Mouse (Mus musculus) midbrain, embryonic 15.5 days (tissue): Measurements from ENCODE around the gene Nme7. TPM values are rescaled to one million over a fixed set of nuclear protein-coding genes. Genes with fewer than 3 reads are reported as not detected.
A peak's percentile ranks its signal among the peaks of the same experiment; 100 is the strongest.

Experiments used
- ATAC-seq: fragments of 200-750 bp; cut with Nextera tagmentation; replicated peaks from 2 replicates; pipeline ENCODE4 v1.8.0; 2017; ENCODE audit warnings: moderate TSS enrichment
- H3K27ac ChIP-seq: fragments of 300-500 bp; sonication (generic); 2 replicates; pipeline ENCODE4 v1.5.1; 2015; ENCODE audit warnings: mild to moderate bottlenecking, inconsistent platforms
- H3K27me3 ChIP-seq: fragments of 300-500 bp; sonication (generic); replicated peaks from 2 replicates; pipeline ENCODE4 v1.6.1; 2015; ENCODE audit warnings: inconsistent platforms
- H3K36me3 ChIP-seq: fragments of 300-500 bp; sonication (generic); replicated peaks from 2 replicates; pipeline ENCODE4 v1.6.1; 2015; ENCODE audit warnings: inconsistent platforms
- H3K4me1 ChIP-seq: fragments of 300-500 bp; sonication (generic); 2 replicates; pipeline ENCODE4 v1.6.1; 2015; ENCODE audit warnings: inconsistent platforms
- H3K4me2 ChIP-seq: fragments of 300-500 bp; sonication (generic); 2 replicates; pipeline ENCODE4 v1.6.1; 2015; ENCODE audit warnings: inconsistent platforms, mild to moderate bottlenecking, moderate library complexity
- H3K4me3 ChIP-seq: fragments of 300-500 bp; sonication (generic); 2 replicates; pipeline ENCODE4 v1.5.1; 2015; ENCODE audit warnings: mild to moderate bottlenecking, inconsistent platforms
- H3K9ac ChIP-seq: fragments of 300-500 bp; sonication (generic); 2 replicates; pipeline ENCODE4 v1.6.1; 2015; ENCODE audit warnings: mild to moderate bottlenecking, inconsistent platforms
- H3K9me3 ChIP-seq: fragments of 300-500 bp; sonication (generic); 2 replicates; pipeline ENCODE4 v1.6.1; 2016; ENCODE audit warnings: inconsistent platforms
- WGBS: fragments of 180-500 bp; shearing (Covaris S2); methylation state at CpG from one replicate; pipeline ENCODE4 v1.1.7; 2015; ENCODE audit warnings: mixed read lengths; 5-methylcytosine and 5-hydroxymethylcytosine counted together
- polyA plus RNA-seq: library from polyadenylated mRNA; unstranded; fragments of >200 nt; fragmentation: Nextera tagmentation; extraction: Ambion mirVana; gene quantifications from 2 replicates; pipeline ENCODE4 v1.2.1, GENCODE M21; 2015

Nme7 gene
- polyA plus RNA-seq, 1 experiment from 2014 or later = 29.6 TPM

DNA sequence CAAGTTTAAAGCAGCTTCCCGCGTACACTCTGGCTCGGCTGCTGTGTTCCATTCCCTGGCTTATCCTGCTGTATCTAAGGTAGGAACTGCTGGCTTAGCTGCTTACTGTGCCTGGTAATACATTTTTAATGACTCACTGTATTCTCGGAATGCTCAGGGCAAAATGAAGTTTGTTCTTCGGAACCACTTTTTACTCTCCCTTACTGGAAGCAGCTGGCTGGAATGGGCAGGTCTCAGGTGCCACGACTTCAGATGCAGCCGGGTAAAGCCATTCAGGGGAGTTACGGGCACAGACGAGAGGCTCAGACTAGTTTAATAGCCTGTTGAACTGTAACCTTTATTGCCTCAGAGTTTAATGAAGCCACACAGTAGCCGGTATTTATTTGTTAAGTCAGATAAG is 17.5 kb downstream of the Nme7 start:
- no peak for ATAC-seq
- no peaks in the 10 kb centered on the region for H3K36me3 ChIP-seq
- peaks cover 10% of the 10 kb centered on the region for H3K4me1 ChIP-seq
- no peak overlapping the region for H3K9ac ChIP-seq
- 68% methylated on average over 10 of the region's 10 CpGs for WGBS
- no peaks in the 10 kb centered on the region for H3K27me3 ChIP-seq
- no peak overlapping the region for H3K4me2 ChIP-seq
- no peaks in the 10 kb centered on the region for H3K9me3 ChIP-seq
- H3K27ac ChIP-seq = peak overlapping the region; percentile 29; the same call in 1 of the 2 replicates
- no peak overlapping the region for H3K4me3 ChIP-seq

DNA sequence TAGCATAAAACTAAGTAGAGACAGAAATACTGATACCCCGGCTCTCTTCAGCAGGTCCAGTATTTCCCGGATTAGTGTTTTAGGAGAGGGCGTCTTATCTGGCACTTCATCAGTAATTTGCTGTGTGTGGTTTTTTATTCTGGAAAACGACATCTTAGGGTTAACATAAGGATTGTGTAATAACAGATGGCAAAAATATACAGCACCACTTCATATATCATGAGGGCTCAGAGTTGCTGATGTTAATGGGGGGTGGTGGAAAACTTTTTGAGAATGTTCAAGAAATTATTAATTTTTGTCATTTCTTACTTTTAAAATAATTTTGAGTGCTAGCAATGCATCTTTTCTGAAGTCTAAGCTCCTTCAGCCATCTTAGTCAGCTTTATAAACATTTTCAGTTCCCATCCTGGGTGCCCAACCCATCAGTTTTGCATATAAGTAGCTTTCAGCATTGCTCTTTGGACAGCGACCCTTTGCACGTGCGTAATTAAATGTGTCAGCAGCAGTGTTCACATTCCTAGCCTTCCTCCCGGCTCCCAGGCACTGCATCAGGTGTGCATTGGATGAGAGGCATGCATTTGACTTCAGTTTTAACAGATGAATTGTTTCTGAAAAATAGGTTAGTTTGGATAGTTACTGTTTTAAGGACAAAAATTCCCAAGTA is 19.2 kb downstream of the Nme7 start:
- no peak overlapping the region for H3K4me3 ChIP-seq
- H3K27me3 ChIP-seq = no peaks in the 10 kb centered on the region
- H3K4me2 ChIP-seq = no peak overlapping the region
- no peaks in the 10 kb centered on the region for H3K9me3 ChIP-seq
- WGBS = 89% methylated on average over 8 of the region's 8 CpGs
- H3K4me1 ChIP-seq = peaks cover 8% of the 10 kb centered on the region; the same call in 1 of the 2 replicates
- no peak overlapping the region for H3K9ac ChIP-seq
- ATAC-seq = no peak
- H3K36me3 ChIP-seq = no peaks in the 10 kb centered on the region
- H3K27ac ChIP-seq = no peak overlapping the region

DNA sequence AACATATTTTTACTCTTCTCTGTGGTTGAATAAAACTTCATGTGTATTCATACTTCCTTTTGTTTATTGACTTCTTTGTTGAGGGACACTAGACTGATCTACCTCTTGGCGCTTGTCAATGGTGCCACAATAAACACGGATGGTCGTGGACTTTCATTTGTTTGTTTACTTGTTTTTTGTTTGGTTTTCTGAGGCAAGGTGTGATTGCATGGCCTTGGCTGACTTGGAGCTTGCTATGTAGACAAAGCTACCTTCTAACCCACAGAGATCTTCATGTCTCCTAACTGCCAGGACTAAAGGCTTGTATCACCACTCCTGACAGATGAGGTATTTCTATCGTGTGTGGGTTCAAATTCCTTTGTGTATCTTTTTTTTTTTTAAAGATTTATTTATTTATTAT is 20.3 kb downstream of the Nme7 start:
- 88% methylated on average over 4 of the region's 4 CpGs for WGBS
- Histone ChIP-seq H3K4me3 (no peak overlapping the region), H3K36me3 (no peaks in the 10 kb centered on the region), H3K9ac (no peak overlapping the region), H3K27me3 (no peaks in the 10 kb centered on the region), H3K27ac (no peak overlapping the region), H3K4me1 (peaks cover 8% of the 10 kb centered on the region; the same call in 1 of the 2 replicates), H3K9me3 (no peaks in the 10 kb centered on the region), H3K4me2 (no peak overlapping the region)
- no peak for ATAC-seq

DNA sequence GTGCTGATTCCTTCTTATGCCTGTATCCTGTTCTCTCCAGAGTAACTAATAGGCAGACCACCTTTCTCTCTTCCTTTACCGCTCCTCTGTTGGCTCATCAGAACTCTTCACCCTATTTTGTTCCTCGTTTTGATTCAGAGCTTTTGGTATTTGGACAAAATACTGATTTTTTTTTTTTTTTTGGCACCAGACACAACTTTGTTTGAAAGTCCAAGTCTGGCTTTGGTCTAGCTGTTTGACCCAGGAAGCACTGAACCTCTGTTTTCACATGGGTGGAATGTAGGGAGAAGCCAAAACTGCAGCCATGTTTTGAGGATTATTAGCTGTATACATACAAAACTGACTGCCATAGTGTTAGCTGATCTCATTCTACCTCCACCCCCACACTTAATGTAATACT is 21.0 kb downstream of the Nme7 start:
- H3K4me2 ChIP-seq = no peak overlapping the region
- H3K27me3 ChIP-seq = no peaks in the 10 kb centered on the region
- 86% methylated on average over 2 of the region's 2 CpGs for WGBS
- no peaks in the 10 kb centered on the region for H3K9me3 ChIP-seq
- no peak overlapping the region for H3K27ac ChIP-seq
- H3K4me3 ChIP-seq = no peak overlapping the region
- no peak overlapping the region for H3K9ac ChIP-seq
- no peaks in the 10 kb centered on the region for H3K36me3 ChIP-seq
- peaks cover 8% of the 10 kb centered on the region; the same call in 1 of the 2 replicates for H3K4me1 ChIP-seq
- no peak for ATAC-seq

DNA sequence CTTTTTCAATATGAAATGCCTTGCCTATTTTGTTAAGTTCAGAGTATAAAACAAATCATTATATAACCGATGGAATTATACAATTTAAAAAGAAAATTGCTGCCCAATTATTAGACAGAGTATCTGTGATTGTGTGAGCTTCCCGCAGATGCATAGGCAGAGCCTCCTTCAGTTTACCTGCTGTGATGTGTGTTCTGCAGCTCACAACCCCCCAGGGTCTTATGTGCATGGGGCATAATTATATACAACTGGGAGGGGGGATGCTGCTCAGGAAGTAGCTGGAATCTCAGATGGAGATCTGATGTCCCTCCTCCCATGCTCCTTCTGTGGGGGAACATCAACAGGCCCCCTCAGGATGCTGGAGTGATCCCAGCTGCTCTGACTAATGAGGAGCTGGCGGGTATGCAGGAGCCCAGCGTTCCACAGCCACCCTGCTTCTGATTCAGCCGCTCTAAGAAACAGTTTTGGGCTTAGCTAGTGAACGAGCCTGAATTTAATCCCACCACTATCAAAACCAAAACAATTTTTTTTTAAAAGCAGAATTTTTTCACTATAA is 22.8 kb downstream of the Nme7 start:
- Histone ChIP-seq H3K4me2 (no peak overlapping the region), H3K27ac (no peak overlapping the region), H3K4me1 (peaks cover 4% of the 10 kb centered on the region; the same call in 1 of the 2 replicates), H3K27me3 (no peaks in the 10 kb centered on the region), H3K9me3 (no peaks in the 10 kb centered on the region), H3K36me3 (0 out of 2 replicates have a peak, but pooled peaks cover 7% of the 10 kb centered on the region), H3K4me3 (no peak overlapping the region), H3K9ac (no peak overlapping the region)
- 34% methylated on average over 6 of the region's 6 CpGs for WGBS
- peak; percentile 80 for ATAC-seq

DNA sequence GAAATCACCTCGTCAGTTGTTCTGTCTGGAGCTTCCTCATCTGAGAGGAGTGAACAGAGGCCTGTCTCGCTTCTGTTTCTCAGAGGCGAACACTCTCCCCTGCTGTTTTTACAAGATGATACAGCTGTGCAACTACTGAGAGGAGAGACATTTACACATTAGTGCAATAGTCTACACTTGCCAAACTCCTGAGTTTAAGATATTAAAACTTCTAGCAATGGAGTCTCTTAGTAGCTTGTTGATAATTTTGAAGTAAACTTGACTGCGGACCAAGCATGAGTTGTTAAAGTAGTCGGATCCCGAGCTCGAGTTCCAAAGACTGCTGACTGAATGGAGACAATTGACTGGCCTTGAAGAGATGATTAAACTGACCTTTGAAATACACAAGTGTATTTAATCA is 23.8 kb downstream of the Nme7 start:
- H3K9me3 ChIP-seq = no peaks in the 10 kb centered on the region
- H3K36me3 ChIP-seq = 0 out of 2 replicates have a peak, but pooled peaks cover 10% of the 10 kb centered on the region
- H3K4me3 ChIP-seq = no peak overlapping the region
- 70% methylated on average over 7 of the region's 7 CpGs for WGBS
- H3K4me1 ChIP-seq = peaks cover 4% of the 10 kb centered on the region; the same call in 1 of the 2 replicates
- no peak overlapping the region for H3K9ac ChIP-seq
- no peaks in the 10 kb centered on the region for H3K27me3 ChIP-seq
- ATAC-seq = no peak
- H3K4me2 ChIP-seq = no peak overlapping the region
- no peak overlapping the region for H3K27ac ChIP-seq

DNA sequence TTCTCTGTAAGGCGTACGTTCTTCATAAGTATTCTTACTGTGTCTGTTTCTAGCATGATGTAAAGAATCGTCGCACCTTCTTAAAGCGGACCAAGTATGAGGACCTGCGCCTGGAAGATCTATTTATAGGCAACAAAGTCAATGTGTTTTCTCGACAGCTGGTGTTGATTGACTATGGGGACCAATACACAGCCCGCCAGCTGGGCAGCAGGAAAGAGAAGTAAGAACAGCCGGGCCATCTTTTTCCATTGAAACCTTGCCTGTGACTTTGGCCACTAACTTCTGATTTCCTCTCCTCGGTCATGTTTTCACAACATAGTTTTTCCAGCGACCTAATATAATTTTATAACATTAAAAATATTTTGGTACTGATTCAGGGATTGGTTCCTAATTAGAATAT is 28.6 kb downstream of the Nme7 start:
- no peaks in the 10 kb centered on the region for H3K27me3 ChIP-seq
- no peak overlapping the region for H3K27ac ChIP-seq
- no peaks in the 10 kb centered on the region for H3K9me3 ChIP-seq
- H3K4me1 ChIP-seq = no peaks in the 10 kb centered on the region
- 88% methylated on average over 11 of the region's 11 CpGs for WGBS
- H3K4me3 ChIP-seq = no peak overlapping the region
- peaks cover 22% of the 10 kb centered on the region; the same call in 1 of the 2 replicates for H3K36me3 ChIP-seq
- H3K4me2 ChIP-seq = no peak overlapping the region
- no peak for ATAC-seq
- no peak overlapping the region for H3K9ac ChIP-seq

DNA sequence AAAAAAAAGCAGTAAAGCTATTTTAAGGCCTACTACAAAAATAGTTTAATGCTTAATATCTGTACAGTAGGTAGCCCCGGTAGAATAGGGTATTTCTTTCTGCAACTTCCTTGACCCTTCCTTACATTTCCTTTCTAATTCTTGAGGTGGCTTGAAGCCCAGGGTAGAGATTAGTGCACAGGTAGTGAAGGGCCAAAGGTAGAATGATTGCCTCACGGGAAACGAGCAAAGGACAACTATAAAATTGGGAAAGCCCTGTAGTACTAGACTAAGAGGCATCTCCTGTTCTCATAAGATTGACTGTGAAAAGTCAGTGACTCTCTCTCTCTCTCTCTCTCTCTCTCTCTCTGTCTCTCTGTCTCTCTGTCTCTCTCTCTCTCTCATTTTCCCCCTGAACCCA is 31.5 kb downstream of the Nme7 start:
- H3K36me3 ChIP-seq = peaks cover 21% of the 10 kb centered on the region; the same call in 1 of the 2 replicates
- WGBS = 97% methylated on average over 3 of the region's 3 CpGs
- no peaks in the 10 kb centered on the region for H3K9me3 ChIP-seq
- H3K27me3 ChIP-seq = no peaks in the 10 kb centered on the region
- no peak overlapping the region for H3K27ac ChIP-seq
- no peak overlapping the region for H3K4me2 ChIP-seq
- H3K4me3 ChIP-seq = no peak overlapping the region
- no peaks in the 10 kb centered on the region for H3K4me1 ChIP-seq
- ATAC-seq = no peak
- no peak overlapping the region for H3K9ac ChIP-seq

DNA sequence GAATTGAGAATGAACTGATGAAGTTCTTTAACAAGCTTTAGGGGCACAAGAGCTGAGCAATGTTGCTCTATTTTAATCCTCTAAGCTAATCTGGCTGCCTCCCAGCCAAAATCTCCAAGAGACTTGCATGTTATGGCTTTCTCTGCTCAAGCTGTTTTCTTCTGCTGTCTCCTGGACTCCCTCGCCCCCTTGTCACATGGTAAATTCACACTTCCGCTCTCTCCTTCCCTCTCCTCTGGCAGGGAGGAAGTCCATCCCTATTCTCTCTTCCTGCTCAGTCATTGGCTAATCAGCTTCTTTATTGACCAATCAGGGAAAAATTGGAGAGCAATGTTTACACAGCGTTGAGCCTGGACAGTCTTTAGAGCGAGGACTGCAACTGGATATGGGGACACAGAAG is 31.9 kb downstream of the Nme7 start:
- no peak overlapping the region for H3K4me2 ChIP-seq
- H3K27me3 ChIP-seq = no peaks in the 10 kb centered on the region
- 87% methylated on average over 4 of the region's 4 CpGs for WGBS
- H3K4me1 ChIP-seq = no peaks in the 10 kb centered on the region
- H3K27ac ChIP-seq = no peak overlapping the region
- H3K4me3 ChIP-seq = no peak overlapping the region
- ATAC-seq = no peak
- peaks cover 16% of the 10 kb centered on the region; the same call in 1 of the 2 replicates for H3K36me3 ChIP-seq
- no peak overlapping the region for H3K9ac ChIP-seq
- H3K9me3 ChIP-seq = no peaks in the 10 kb centered on the region

DNA sequence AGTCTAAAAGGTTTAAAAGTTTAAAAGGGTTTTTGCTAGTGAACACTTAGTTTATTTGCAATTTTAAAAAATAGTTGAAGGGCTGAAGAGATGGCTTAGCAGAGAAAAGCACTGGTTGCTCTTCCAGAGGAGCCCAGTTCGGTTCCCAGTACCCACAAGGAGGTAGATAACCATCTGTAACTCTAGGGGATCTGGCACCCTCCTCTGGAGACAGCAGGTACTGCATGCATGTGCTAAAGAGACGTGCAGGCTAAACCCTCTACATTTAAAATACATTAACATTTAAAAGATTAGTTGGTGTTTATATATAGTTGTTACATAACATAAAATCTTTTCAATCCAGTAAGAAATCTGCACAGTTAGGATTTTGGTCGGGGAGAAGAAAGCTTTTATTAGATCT is 38.2 kb downstream of the Nme7 start:
- Histone ChIP-seq H3K36me3 (no peaks in the 10 kb centered on the region; the same call in 1 of the 2 replicates), H3K9me3 (no peaks in the 10 kb centered on the region), H3K4me1 (no peaks in the 10 kb centered on the region), H3K27ac (no peak overlapping the region), H3K4me3 (no peak overlapping the region), H3K27me3 (no peaks in the 10 kb centered on the region), H3K9ac (no peak overlapping the region), H3K4me2 (no peak overlapping the region)
- no peak for ATAC-seq
- 89% methylated on average over 3 of the region's 3 CpGs for WGBS

DNA sequence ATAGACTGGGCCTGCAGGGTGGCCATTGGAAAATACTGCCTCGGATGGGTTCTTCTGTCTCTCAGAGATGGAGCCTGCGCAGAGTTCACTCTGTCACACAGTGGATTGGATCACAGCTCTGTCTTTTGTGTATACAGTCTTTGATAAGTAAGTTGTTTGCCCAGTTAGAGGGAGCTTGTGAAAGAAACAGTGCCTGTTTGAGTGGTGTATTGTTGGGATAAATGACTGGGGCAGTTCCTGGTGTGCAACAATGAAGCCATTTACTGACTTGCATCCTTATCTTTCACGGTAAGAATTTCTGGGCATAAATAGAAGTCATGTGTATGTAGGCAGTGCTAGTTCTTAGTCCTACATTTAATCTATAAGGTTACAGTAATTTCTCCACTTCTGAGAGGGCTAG is 49.5 kb downstream of the Nme7 start:
- Histone ChIP-seq H3K9ac (no peak overlapping the region), H3K9me3 (no peaks in the 10 kb centered on the region), H3K27me3 (no peaks in the 10 kb centered on the region), H3K4me2 (no peak overlapping the region), H3K36me3 (peaks cover 2% of the 10 kb centered on the region; the same call in 1 of the 2 replicates), H3K27ac (no peak overlapping the region), H3K4me3 (no peak overlapping the region), H3K4me1 (no peaks in the 10 kb centered on the region)
- ATAC-seq = no peak
- WGBS = 29% methylated on average over 3 of the region's 3 CpGs

DNA sequence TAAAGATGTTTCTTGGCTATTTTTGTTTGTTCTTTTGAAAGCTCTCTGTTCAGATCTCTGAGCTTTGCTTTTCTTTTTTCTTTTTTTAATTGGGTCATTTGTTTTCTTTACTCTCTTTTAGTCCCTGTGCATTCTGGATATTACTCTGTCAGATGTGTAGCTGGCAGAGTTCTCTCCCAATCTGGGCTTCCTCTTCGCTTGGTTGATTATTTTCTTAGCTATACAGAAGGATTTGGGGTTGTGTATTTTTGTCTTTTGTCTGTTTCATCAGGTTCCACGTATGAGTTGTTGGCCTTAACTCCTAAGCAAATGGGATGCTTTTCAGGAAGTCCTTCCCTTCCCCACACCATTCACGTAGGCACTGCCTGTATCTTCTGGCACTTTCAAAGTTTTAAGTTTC is 54.1 kb downstream of the Nme7 start:
- Histone ChIP-seq H3K9me3 (no peaks in the 10 kb centered on the region), H3K27ac (no peak overlapping the region), H3K4me3 (no peak overlapping the region), H3K36me3 (no peaks in the 10 kb centered on the region), H3K4me1 (peaks cover 11% of the 10 kb centered on the region), H3K4me2 (no peak overlapping the region), H3K9ac (no peak overlapping the region), H3K27me3 (no peaks in the 10 kb centered on the region)
- WGBS = 57% methylated on average over 3 of the region's 3 CpGs
- ATAC-seq = no peak

DNA sequence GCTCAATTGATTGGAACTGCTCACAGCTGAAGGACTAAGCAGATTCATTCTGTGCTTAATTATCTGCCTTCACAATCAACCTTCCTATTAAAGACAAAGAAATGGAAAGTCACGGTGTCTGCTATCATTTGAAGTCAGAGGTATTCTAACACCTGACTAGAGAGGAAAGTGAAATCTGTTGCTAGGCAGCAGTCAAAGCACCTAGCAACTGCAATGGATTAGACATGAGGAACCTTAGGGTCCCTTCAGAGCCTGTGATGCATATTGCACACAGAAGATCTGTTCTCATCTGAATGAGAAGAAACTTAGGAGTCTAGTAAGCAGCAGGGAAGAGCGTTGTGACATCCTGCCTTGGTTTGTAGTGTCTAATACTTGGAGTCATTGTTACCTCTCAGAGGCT is 58.1 kb downstream of the Nme7 start:
- peak; percentile 80 for ATAC-seq
- Histone ChIP-seq H3K9ac (no peak overlapping the region), H3K27me3 (no peaks in the 10 kb centered on the region), H3K9me3 (no peaks in the 10 kb centered on the region), H3K4me1 (peaks cover 11% of the 10 kb centered on the region), H3K27ac (peak overlapping the region; percentile 35; the same call in 1 of the 2 replicates), H3K4me3 (no peak overlapping the region), H3K4me2 (no peak overlapping the region), H3K36me3 (no peaks in the 10 kb centered on the region)
- 21% methylated on average over 2 of the region's 2 CpGs for WGBS
